Mouse (Mus musculus) forebrain, postnatal 0 days (tissue): ENCODE data around the gene Dgcr8. TPM values are rescaled to one million over a fixed set of nuclear protein-coding genes. Genes with fewer than 3 reads are reported as not detected.

Experiments
- ATAC-seq: fragments of 200-750 bp; cut with Nextera tagmentation; 2 replicates; pipeline ENCODE4 v1.8.0; 2017; ENCODE audit warnings: mild to moderate bottlenecking, moderate library complexity
- DNase-seq: peaks from one replicate; pipeline ENCODE4 v3.0.0-alpha.2; 2015
- H3K27ac ChIP-seq: fragments of 300-500 bp; sonication (generic); 2 replicates; pipeline ENCODE4 v1.5.1; 2014; ENCODE audit warnings: low read depth, mild to moderate bottlenecking, antibody characterized with exemption, low read length, moderate library complexity, mixed read lengths
- H3K27me3 ChIP-seq: fragments of 300-500 bp; sonication (generic); 2 replicates; pipeline ENCODE4 v1.6.1; 2014; ENCODE audit warnings: mild to moderate bottlenecking, low read length, mixed read lengths; ENCODE audit not compliant: insufficient read depth
- H3K36me3 ChIP-seq: fragments of 300-500 bp; sonication (generic); 2 replicates; pipeline ENCODE4 v1.6.1; 2014; ENCODE audit warnings: mild to moderate bottlenecking, moderate library complexity; ENCODE audit not compliant: insufficient read depth
- H3K4me1 ChIP-seq: fragments of 300-500 bp; sonication (generic); 2 replicates; pipeline ENCODE4 v1.6.1; 2014; ENCODE audit warnings: antibody characterized with exemption; ENCODE audit not compliant: insufficient read depth
- H3K4me2 ChIP-seq: fragments of 300-500 bp; sonication (generic); 2 replicates; pipeline ENCODE4 v1.6.1; 2014; ENCODE audit warnings: low read depth, mild to moderate bottlenecking, moderate library complexity
- H3K4me3 ChIP-seq: fragments of 300-500 bp; sonication (generic); 2 replicates; pipeline ENCODE4 v1.5.1; 2014; ENCODE audit warnings: low read depth, low read length, mixed read lengths
- H3K9ac ChIP-seq: fragments of 300-500 bp; sonication (generic); 2 replicates; pipeline ENCODE4 v1.6.1; 2014; ENCODE audit warnings: mild to moderate bottlenecking
- H3K9me3 ChIP-seq: fragments of 300-500 bp; sonication (generic); 2 replicates; pipeline ENCODE4 v1.6.1; 2016; ENCODE audit warnings: low read length
- CTCF ChIP-seq: sonication (generic); IDR thresholded peaks from 2 replicates; pipeline ENCODE4 v1.5.1; 2016; ENCODE audit warnings: antibody characterized with exemption, control low read depth, low read depth
- WGBS: fragments of 180-500 bp; shearing (Covaris S2); extraction: QIAGEN DNeasy Blood & Tissue Kit; methylation state at CpG from one replicate; pipeline ENCODE4 v1.1.7; 2014; 5-methylcytosine and 5-hydroxymethylcytosine counted together
- polyA plus RNA-seq: library from polyadenylated mRNA; unstranded; fragments of >200 nt; fragmentation: Nextera tagmentation; extraction: Ambion mirVana; gene quantifications from 2 replicates; pipeline ENCODE4 v1.2.1, GENCODE M21; 2015
- total RNA-seq: library from RNA; depleted of rRNA; stranded (reverse); fragments of >200 nt; gene quantifications from 2 replicates; pipeline ENCODE4 v1.2.3, GENCODE M21; 2014

Dgcr8 gene
- total and polyA plus RNA-seq, 2 experiments from 2014 or later, result 24.5 to 47.6 TPM

GRCm38 (mm10) chr16:18231047-18231446 lies 58.0 kb downstream of the Dgcr8 start:
- Histone ChIP-seq H3K9ac (no peak overlapping the region), H3K9me3 (no peaks in the 10 kb centered on the region), H3K27me3 (no peaks in the 10 kb centered on the region), H3K27ac (no peak overlapping the region), H3K4me1 (peaks cover 10% of the 10 kb centered on the region), H3K36me3 (peaks cover 30% of the 10 kb centered on the region), H3K4me2 (no peak overlapping the region), H3K4me3 (no peak overlapping the region)
- WGBS, result 84% methylated on average over 3 of the region's 3 CpGs
- DNase-seq (no peak), ATAC-seq (no peak)
- TF ChIP-seq CTCF, result no peak

- TF ChIP-seq CTCF, result no peak
- Histone ChIP-seq H3K27ac (no peak overlapping the region), H3K4me2 (no peak overlapping the region), H3K4me1 (peaks cover 6% of the 10 kb centered on the region), H3K36me3 (peaks cover 34% of the 10 kb centered on the region), H3K9me3 (no peaks in the 10 kb centered on the region), H3K27me3 (no peaks in the 10 kb centered on the region), H3K4me3 (no peak overlapping the region), H3K9ac (no peak overlapping the region)
- no peak for ATAC-seq
- 93% methylated on average over 6 of the region's 6 CpGs for WGBS
- DNase-seq, result no peak
Measured at GRCm38 (mm10) chr16:18230617-18231016, 58.4 kb downstream of the Dgcr8 start.

- WGBS, result 53% methylated on average over 11 of the region's 11 CpGs
- H3K27me3 ChIP-seq, result no peaks in the 10 kb centered on the region
- H3K4me2 ChIP-seq, result peak overlapping the region; percentile 10; the same call in 1 of the 2 replicates
- DNase-seq, result no peak
- peaks cover 5% of the 10 kb centered on the region for H3K4me1 ChIP-seq
- TF ChIP-seq CTCF, result no peak
- no peaks in the 10 kb centered on the region for H3K9me3 ChIP-seq
- H3K9ac ChIP-seq, result no peak overlapping the region
- ATAC-seq, result peak; percentile 25; the same call in 1 of the 2 replicates
- peaks cover 44% of the 10 kb centered on the region for H3K36me3 ChIP-seq
- H3K4me3 ChIP-seq, result no peak overlapping the region
- H3K27ac ChIP-seq, result no peak overlapping the region
Measured at GRCm38 (mm10) chr16:18229622-18230021, 59.4 kb downstream of the Dgcr8 start.

- Histone ChIP-seq H3K27ac (no peak overlapping the region), H3K9ac (no peak overlapping the region), H3K4me2 (no peak overlapping the region), H3K36me3 (peaks cover 52% of the 10 kb centered on the region), H3K4me3 (no peak overlapping the region), H3K9me3 (no peaks in the 10 kb centered on the region), H3K4me1 (peaks cover 2% of the 10 kb centered on the region), H3K27me3 (no peaks in the 10 kb centered on the region)
- 97% methylated on average over 4 of the region's 4 CpGs for WGBS
- DNase-seq, result no peak
- no peak for ATAC-seq
- no peak for TF ChIP-seq CTCF
Measured at GRCm38 (mm10) chr16:18228856-18229255, 60.2 kb downstream of the Dgcr8 start.

DNA sequence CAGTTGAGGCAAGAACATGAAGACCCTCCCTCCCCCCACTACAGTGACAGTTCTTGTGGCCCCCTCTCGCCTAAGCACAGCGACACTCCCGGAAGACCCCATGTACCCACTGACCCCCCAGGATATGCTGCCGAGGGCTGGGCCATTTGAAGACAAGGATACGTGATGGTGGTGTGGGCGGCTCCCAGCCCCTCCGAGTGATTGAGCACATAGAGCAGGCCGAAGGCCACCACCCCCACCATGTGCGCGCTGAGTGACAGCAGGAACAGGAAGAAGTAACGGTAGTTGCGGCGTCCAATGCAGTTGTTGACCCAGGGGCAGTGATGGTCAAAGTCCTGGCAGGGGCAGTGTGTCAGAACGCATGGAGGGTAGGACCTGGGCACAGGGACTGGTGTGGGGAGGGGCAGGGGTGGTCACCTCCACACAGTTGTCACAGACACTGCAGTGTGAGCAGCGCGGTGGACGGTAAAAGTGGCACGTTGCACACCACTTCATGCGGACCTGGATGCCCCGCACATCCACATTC lies 61.1 kb downstream of the Dgcr8 start:
- no peak overlapping the region for H3K27ac ChIP-seq
- H3K4me1 ChIP-seq, result no peaks in the 10 kb centered on the region; the same call in 1 of the 2 replicates
- no peak for ATAC-seq
- no peak for DNase-seq
- no peak overlapping the region for H3K4me3 ChIP-seq
- no peak overlapping the region for H3K4me2 ChIP-seq
- 93% methylated on average over 20 of the region's 20 CpGs for WGBS
- no peaks in the 10 kb centered on the region for H3K27me3 ChIP-seq
- H3K9ac ChIP-seq, result no peak overlapping the region
- TF ChIP-seq CTCF, result no peak
- peaks cover 59% of the 10 kb centered on the region for H3K36me3 ChIP-seq
- no peaks in the 10 kb centered on the region for H3K9me3 ChIP-seq

GRCm38 (mm10) chr16:18227187-18227586 lies 61.9 kb downstream of the Dgcr8 start:
- WGBS, result 90% methylated on average over 13 of the region's 13 CpGs
- H3K4me1 ChIP-seq, result no peaks in the 10 kb centered on the region; the same call in 1 of the 2 replicates
- no peaks in the 10 kb centered on the region for H3K9me3 ChIP-seq
- peaks cover 67% of the 10 kb centered on the region for H3K36me3 ChIP-seq
- no peak overlapping the region for H3K27ac ChIP-seq
- ATAC-seq (no peak), DNase-seq (no peak)
- no peak for TF ChIP-seq CTCF
- H3K9ac ChIP-seq, result no peak overlapping the region
- no peaks in the 10 kb centered on the region for H3K27me3 ChIP-seq
- no peak overlapping the region for H3K4me2 ChIP-seq
- H3K4me3 ChIP-seq, result no peak overlapping the region

DNA sequence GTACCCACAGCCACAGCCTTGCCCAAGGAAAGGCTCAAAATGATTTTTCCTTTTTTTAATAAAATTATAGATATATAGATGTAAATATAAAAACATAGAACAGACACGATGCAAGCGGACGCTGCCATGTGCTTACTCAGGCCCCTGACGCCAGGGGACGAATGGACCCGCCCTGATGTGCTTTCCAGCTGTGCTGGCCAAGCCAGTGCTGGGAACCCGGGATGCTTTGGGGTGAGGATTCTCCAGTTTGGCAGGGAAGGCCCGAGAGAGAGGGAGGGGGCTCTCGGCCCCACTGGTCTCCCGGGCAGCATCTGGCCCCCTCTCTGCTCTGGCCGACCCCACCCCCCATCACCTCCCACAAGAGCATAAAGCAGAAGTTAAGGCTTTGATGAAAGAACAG lies 66.9 kb downstream of the Dgcr8 start:
- peaks cover 55% of the 10 kb centered on the region for H3K36me3 ChIP-seq
- 85% methylated on average over 11 of the region's 11 CpGs for WGBS
- H3K27ac ChIP-seq, result no peak overlapping the region
- no peak for DNase-seq
- ATAC-seq, result no peak
- H3K4me3 ChIP-seq, result no peak overlapping the region
- no peak overlapping the region for H3K9ac ChIP-seq
- H3K4me2 ChIP-seq, result no peak overlapping the region
- no peaks in the 10 kb centered on the region for H3K9me3 ChIP-seq
- TF ChIP-seq CTCF, result no peak
- H3K27me3 ChIP-seq, result no peaks in the 10 kb centered on the region
- no peaks in the 10 kb centered on the region for H3K4me1 ChIP-seq
